8 mouse cellular contexts compared by ENCODE assay signal in genomic region chr10:80929299-80930226, GRCm38 (mm10). TPM values are rescaled to one million over a fixed set of nuclear protein-coding genes. Genes with fewer than 3 reads are reported as not detected.
DNase-seq lines count a peak whose midpoint lies in the region; ATAC-seq and TF ChIP-seq lines count a peak whose summit lies in the region.

TSS of gene Gadd45b (plus strand) at chr10:80930073.

- H3K27me3 ChIP-seq in heart, embryonic 12.5 days (replicated peaks): peaks cover 11% of the 10 kb centered on the region; the same call in 1 of the 2 replicates
- H3K27me3 ChIP-seq in kidney, postnatal 0 days (ENCODE audit: insufficient read depth, low read length): peaks cover 12% of the 10 kb centered on the region
- peaks cover 46% of the 10 kb centered on the region for H3K27me3 ChIP-seq in liver, embryonic 11.5 days (replicated peaks; ENCODE audit: control insufficient read depth, insufficient read depth, low read length)
- H3K27me3 ChIP-seq in stomach, embryonic 14.5 days (ENCODE audit: control insufficient read depth, insufficient read depth, low read length): peaks cover 8% of the 10 kb centered on the region; the same call in 1 of the 2 replicates

- WGBS in heart, embryonic 12.5 days: 0% methylated on average over 56 of the region's 56 CpGs
- under 1% methylated on average over 56 of the region's 56 CpGs for WGBS in kidney, postnatal 0 days
- under 1% methylated on average over 56 of the region's 56 CpGs for WGBS in liver, embryonic 11.5 days
- WGBS in stomach, embryonic 14.5 days: under 1% methylated on average over 56 of the region's 56 CpGs

- H3K4me3 ChIP-seq in bone marrow macrophage, adult 2 months (ENCODE audit: insufficient read depth, low read length): peak within 1 kb of the TSS; percentile 85
- H3K4me3 ChIP-seq in embryonic fibroblast, embryonic 13.5 days (ENCODE audit: insufficient read depth, low read length): peak within 1 kb of the TSS; percentile 73
- peak within 1 kb of the TSS; percentile 66 for H3K4me3 ChIP-seq in heart, embryonic 12.5 days
- peak within 1 kb of the TSS; percentile 72 for H3K4me3 ChIP-seq in kidney, postnatal 0 days (replicated peaks; ENCODE audit: low read depth, low read length)
- peak within 1 kb of the TSS; percentile 59 for H3K4me3 ChIP-seq in liver, embryonic 11.5 days (ENCODE audit: low read depth, low read length)
- H3K4me3 ChIP-seq in stomach, embryonic 14.5 days (ENCODE audit: low read depth, low read length): peak within 1 kb of the TSS; percentile 55

- no peak; the same call in 1 of the 2 replicates for TF ChIP-seq CTCF in bone marrow macrophage, adult 2 months (IDR thresholded peaks at IDR 0.05; ENCODE audit: low read depth, low read length)
- no peak for TF ChIP-seq CTCF in embryonic fibroblast, embryonic 13.5 days (IDR thresholded peaks at IDR 0.05; ENCODE audit: borderline replicate concordance, insufficient read depth, low read length)
- no peak for TF ChIP-seq CTCF in kidney, postnatal 0 days (IDR thresholded peaks at IDR 0.05; ENCODE audit: low read depth)

- DNase-seq in B cell, adult 2 months: peak; percentile 98 to 99
- peak; percentile 99 for DNase-seq in kidney, postnatal 0 days (ENCODE audit: low spot score)
- DNase-seq in liver, embryonic 11.5 days (ENCODE audit: low spot score): peak; percentile 98
- DNase-seq in naive thymus-derived CD4-positive, alpha-beta T cell, adult 2 months (ENCODE audit: low read depth): peak; percentile 99

- peak; percentile 98 for TF ChIP-seq POLR2A in bone marrow macrophage, adult 2 months (IDR thresholded peaks at IDR 0.05; ENCODE audit: borderline replicate concordance, low read depth, low read length)
- peak; percentile 99 for TF ChIP-seq POLR2A in embryonic fibroblast, embryonic 13.5 days (IDR thresholded peaks at IDR 0.05; ENCODE audit: low read depth, low read length)

- H3K9me3 ChIP-seq in heart, embryonic 12.5 days (replicated peaks): no peaks in the 10 kb centered on the region
- no peaks in the 10 kb centered on the region for H3K9me3 ChIP-seq in kidney, postnatal 0 days (replicated peaks; ENCODE audit: low read length)
- H3K9me3 ChIP-seq in liver, embryonic 11.5 days (ENCODE audit: control insufficient read depth, low read length): no peaks in the 10 kb centered on the region
- H3K9me3 ChIP-seq in stomach, embryonic 14.5 days (ENCODE audit: control insufficient read depth, low read depth, low read length): no peaks in the 10 kb centered on the region

- H3K4me1 ChIP-seq in bone marrow macrophage, adult 2 months (ENCODE audit: control insufficient read depth, insufficient read depth, low read length): peaks cover 9% of the 10 kb centered on the region
- peaks cover 4% of the 10 kb centered on the region for H3K4me1 ChIP-seq in embryonic fibroblast, embryonic 13.5 days (ENCODE audit: control insufficient read depth, insufficient read depth, low read length)
- peaks cover 44% of the 10 kb centered on the region for H3K4me1 ChIP-seq in heart, embryonic 12.5 days (replicated peaks)
- peaks cover 30% of the 10 kb centered on the region for H3K4me1 ChIP-seq in kidney, postnatal 0 days (replicated peaks; ENCODE audit: insufficient read depth, low read length)
- H3K4me1 ChIP-seq in liver, embryonic 11.5 days (replicated peaks; ENCODE audit: control insufficient read depth, insufficient read depth, low read length): peaks cover 43% of the 10 kb centered on the region
- peaks cover 41% of the 10 kb centered on the region for H3K4me1 ChIP-seq in stomach, embryonic 14.5 days (ENCODE audit: control insufficient read depth, insufficient read depth, low read length)

- no peaks in the 10 kb centered on the region for H3K36me3 ChIP-seq in heart, embryonic 12.5 days
- no peaks in the 10 kb centered on the region for H3K36me3 ChIP-seq in kidney, postnatal 0 days (ENCODE audit: insufficient read depth, low read length)
- no peaks in the 10 kb centered on the region for H3K36me3 ChIP-seq in liver, embryonic 11.5 days (ENCODE audit: control insufficient read depth, insufficient read depth, low read length)
- H3K36me3 ChIP-seq in stomach, embryonic 14.5 days (ENCODE audit: control insufficient read depth, insufficient read depth, low read length): no peaks in the 10 kb centered on the region

- peak within 1 kb of the TSS; percentile 94 for H3K27ac ChIP-seq in bone marrow macrophage, adult 2 months (ENCODE audit: insufficient read depth, low read depth, low read length)
- H3K27ac ChIP-seq in embryonic fibroblast, embryonic 13.5 days (ENCODE audit: insufficient read depth, low read length): peak within 1 kb of the TSS; percentile 97
- H3K27ac ChIP-seq in heart, embryonic 12.5 days (ENCODE audit: poor library complexity, severe bottlenecking): peak within 1 kb of the TSS; percentile 95
- peak within 1 kb of the TSS; percentile 78 for H3K27ac ChIP-seq in kidney, postnatal 0 days
- peak within 1 kb of the TSS; percentile 69 for H3K27ac ChIP-seq in liver, embryonic 11.5 days (ENCODE audit: low read depth, low read length)
- H3K27ac ChIP-seq in stomach, embryonic 14.5 days (ENCODE audit: low read length): peak within 1 kb of the TSS; percentile 95

- H3K9ac ChIP-seq in heart, embryonic 12.5 days: peak within 1 kb of the TSS; percentile 88
- peak within 1 kb of the TSS; percentile 74 for H3K9ac ChIP-seq in kidney, postnatal 0 days (ENCODE audit: low read depth, low read length)
- peak within 1 kb of the TSS; percentile 66 for H3K9ac ChIP-seq in liver, embryonic 11.5 days (ENCODE audit: low read depth, low read length)
- H3K9ac ChIP-seq in stomach, embryonic 14.5 days (replicated peaks; ENCODE audit: low read depth, low read length): peak within 1 kb of the TSS; percentile 67

- H3K4me2 ChIP-seq in heart, embryonic 12.5 days: peak within 1 kb of the TSS; percentile 96
- peak within 1 kb of the TSS; percentile 94 for H3K4me2 ChIP-seq in kidney, postnatal 0 days (ENCODE audit: low read length)
- H3K4me2 ChIP-seq in liver, embryonic 11.5 days: peak within 1 kb of the TSS; percentile 99
- peak within 1 kb of the TSS; percentile 94 for H3K4me2 ChIP-seq in stomach, embryonic 14.5 days (replicated peaks; ENCODE audit: low read depth, low read length)

- peak; percentile 90 for ATAC-seq in heart, embryonic 12.5 days (ENCODE audit: insufficient number of reproducible peaks, low FRiP score)
- ATAC-seq in kidney, postnatal 0 days (replicated peaks; ENCODE audit: low FRiP score, low read depth): peak; percentile 88
- ATAC-seq in liver, embryonic 11.5 days (replicated peaks; ENCODE audit: low FRiP score): peak; percentile 87
- peak; percentile 90 for ATAC-seq in stomach, embryonic 14.5 days (ENCODE audit: insufficient number of reproducible peaks, insufficient read depth, low FRiP score, low read depth)

RNA-seq across cellular contexts. Expression of gene Gadd45b, which starts in this region (rescaled TPM):
- 15.8 and 20.9 TPM in 2 replicates for polyA plus RNA-seq in bone marrow macrophage, adult 2 months (2012; ENCODE audit: insufficient read depth, insufficient read length, missing spikeins)
- 38.3 and 45.7 TPM in 2 replicates for polyA plus RNA-seq in embryonic fibroblast, embryonic 13.5 days (2011; ENCODE audit: insufficient read length, low read depth, missing spikeins)
- polyA plus RNA-seq in heart, embryonic 12.5 days (2016; fragmentation: Nextera tagmentation; extraction: Ambion mirVana): 27.8 and 29.9 TPM in 2 replicates
- 17.4 and 20.8 TPM in 2 replicates for polyA plus RNA-seq in kidney, postnatal 0 days (2015; fragmentation: Nextera tagmentation; extraction: Ambion mirVana)
- 4.0 and 5.0 TPM in 2 replicates for polyA plus RNA-seq in liver, embryonic 11.5 days (2014; fragmentation: Nextera tagmentation; extraction: Ambion mirVana)
- 16.1 and 20.7 TPM in 2 replicates for polyA plus RNA-seq in stomach, embryonic 14.5 days (2014; fragmentation: Nextera tagmentation; extraction: Ambion mirVana)

Comparison
In these comparisons a context has a peak if more than half of its experiments do, and no peak if none do; other contexts are left out.
1. Peak in every context shown above with its lines: DNase-seq, ATAC-seq, H3K4me3 ChIP-seq and H3K27ac ChIP-seq.